Mouse (Mus musculus): Measurements from ENCODE around the gene Pced1b. TPM values are rescaled to one million over a fixed set of nuclear protein-coding genes. Genes with fewer than 3 reads are reported as not detected.

Gene Pced1b
- polyA plus RNA-seq, 1 experiment from 2014 or later = 5.5 TPM

GRCm38 (mm10) chr15:97286731-97287130 is 39.8 kb downstream of the Pced1b start:
- no peak for TF ChIP-seq CTCF (IDR thresholded peaks at IDR 0.05; ENCODE audit: low read depth)
- no peak for DNase-seq
- H3K36me3 ChIP-seq (ENCODE audit: insufficient read depth) = no peaks in the 10 kb centered on the region
- ATAC-seq (ENCODE audit: insufficient read depth) = no peak
- H3K9me3 ChIP-seq (ENCODE audit: low read depth, low read length) = no peaks in the 10 kb centered on the region
- no peak overlapping the region for H3K4me3 ChIP-seq (ENCODE audit: low read depth, low read length)
- no peak overlapping the region for H3K27ac ChIP-seq (ENCODE audit: low read depth)
- no peaks in the 10 kb centered on the region for H3K27me3 ChIP-seq (ENCODE audit: insufficient read depth, low read length)
- no peak overlapping the region for H3K9ac ChIP-seq
- no peak overlapping the region for H3K4me2 ChIP-seq
- H3K4me1 ChIP-seq (ENCODE audit: insufficient read depth) = no peaks in the 10 kb centered on the region; the same call in 1 of the 2 replicates
- WGBS = 73% methylated on average over 10 of the region's 10 CpGs

DNA sequence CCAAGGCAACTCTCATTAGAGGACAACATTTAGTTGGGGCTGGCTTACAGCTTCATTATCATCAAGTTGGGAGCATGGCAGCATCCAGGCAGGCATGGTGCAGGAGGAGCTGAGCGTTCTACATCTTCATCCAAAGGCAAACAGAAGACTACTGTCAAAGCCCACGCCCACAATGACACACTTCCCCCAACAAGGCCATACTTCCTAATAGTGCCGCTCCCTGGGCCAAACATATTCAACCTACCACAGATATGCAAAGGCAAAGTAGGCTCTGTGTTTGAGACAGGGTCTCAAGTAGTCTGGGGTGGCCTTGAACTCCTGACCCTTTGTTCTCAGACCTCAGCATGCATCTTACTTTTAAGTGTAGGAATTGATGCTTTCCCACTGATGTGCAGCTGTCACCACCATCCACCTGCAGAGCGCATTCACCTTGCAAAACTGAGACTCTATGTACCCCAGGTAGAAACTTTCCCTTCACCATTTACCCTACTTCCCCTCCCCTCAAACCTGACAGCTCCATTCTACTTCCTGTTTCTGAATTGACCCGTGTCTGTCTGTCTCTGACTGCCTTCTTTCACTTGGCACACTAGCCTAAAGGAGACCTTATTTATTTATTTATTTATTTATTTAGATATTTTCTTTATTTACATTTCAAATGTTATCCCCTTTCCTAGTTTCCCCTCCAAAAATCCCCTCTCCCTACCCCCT is 40.7 kb downstream of the Pced1b start:
- no peaks in the 10 kb centered on the region for H3K9me3 ChIP-seq (ENCODE audit: low read depth, low read length)
- TF ChIP-seq CTCF (IDR thresholded peaks at IDR 0.05; ENCODE audit: low read depth) = no peak
- no peaks in the 10 kb centered on the region; the same call in 1 of the 2 replicates for H3K4me1 ChIP-seq (ENCODE audit: insufficient read depth)
- DNase-seq (no peak), ATAC-seq (ENCODE audit: insufficient read depth) (no peak)
- no peaks in the 10 kb centered on the region for H3K27me3 ChIP-seq (ENCODE audit: insufficient read depth, low read length)
- no peaks in the 10 kb centered on the region for H3K36me3 ChIP-seq (ENCODE audit: insufficient read depth)
- no peak overlapping the region for H3K4me3 ChIP-seq (ENCODE audit: low read depth, low read length)
- H3K9ac ChIP-seq = no peak overlapping the region
- H3K4me2 ChIP-seq = no peak overlapping the region
- 89% methylated on average over 5 of the region's 5 CpGs for WGBS
- H3K27ac ChIP-seq (ENCODE audit: low read depth) = no peak overlapping the region

DNA sequence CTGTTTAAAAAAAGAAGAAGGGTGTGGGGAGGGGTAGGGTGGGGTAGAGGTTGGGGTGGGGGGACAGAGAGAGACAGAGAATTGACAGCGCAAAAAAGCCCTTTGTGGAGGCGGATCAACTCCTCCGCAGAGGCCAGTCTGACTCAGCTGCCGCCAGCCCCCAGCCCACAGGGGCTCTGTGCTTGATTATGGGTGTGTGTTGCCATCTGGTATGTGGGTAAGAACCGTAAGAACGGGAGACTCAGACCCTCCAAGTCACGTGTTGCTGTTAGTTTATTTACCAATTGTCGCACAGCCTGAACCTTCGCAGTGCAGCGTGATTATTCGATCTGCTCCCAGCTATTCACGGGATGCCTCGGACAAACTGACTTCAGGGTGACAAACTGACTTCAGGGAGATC is 41.8 kb downstream of the Pced1b start:
- H3K4me3 ChIP-seq (ENCODE audit: low read depth, low read length) = no peak overlapping the region
- ATAC-seq (ENCODE audit: insufficient read depth) (peak; percentile 24; the same call in 1 of the 2 replicates), DNase-seq (no peak)
- no peak overlapping the region for H3K4me2 ChIP-seq
- no peak overlapping the region for H3K27ac ChIP-seq (ENCODE audit: low read depth)
- no peaks in the 10 kb centered on the region for H3K36me3 ChIP-seq (ENCODE audit: insufficient read depth)
- no peak for TF ChIP-seq CTCF (IDR thresholded peaks at IDR 0.05; ENCODE audit: low read depth)
- H3K9me3 ChIP-seq (ENCODE audit: low read depth, low read length) = no peaks in the 10 kb centered on the region
- no peaks in the 10 kb centered on the region for H3K27me3 ChIP-seq (ENCODE audit: insufficient read depth, low read length)
- no peaks in the 10 kb centered on the region for H3K4me1 ChIP-seq (ENCODE audit: insufficient read depth)
- H3K9ac ChIP-seq = no peak overlapping the region
- WGBS = 57% methylated on average over 13 of the region's 13 CpGs

- DNase-seq = peak; percentile 16
- H3K36me3 ChIP-seq (ENCODE audit: insufficient read depth) = no peaks in the 10 kb centered on the region
- H3K9ac ChIP-seq = no peak overlapping the region
- WGBS = 38% methylated on average over 4 of the region's 4 CpGs
- H3K27me3 ChIP-seq (ENCODE audit: insufficient read depth, low read length) = no peaks in the 10 kb centered on the region
- no peak overlapping the region for H3K4me2 ChIP-seq
- no peak for TF ChIP-seq CTCF (IDR thresholded peaks at IDR 0.05; ENCODE audit: low read depth)
- no peaks in the 10 kb centered on the region for H3K9me3 ChIP-seq (ENCODE audit: low read depth, low read length)
- H3K27ac ChIP-seq (ENCODE audit: low read depth) = no peak overlapping the region
- no peak for ATAC-seq (ENCODE audit: insufficient read depth)
- H3K4me3 ChIP-seq (ENCODE audit: low read depth, low read length) = no peak overlapping the region
- no peaks in the 10 kb centered on the region for H3K4me1 ChIP-seq (ENCODE audit: insufficient read depth)
Measured at GRCm38 (mm10) chr15:97289176-97289575, 42.3 kb downstream of the Pced1b start.

- Histone ChIP-seq H3K9me3 (ENCODE audit: low read depth, low read length) (no peaks in the 10 kb centered on the region), H3K4me2 (no peak overlapping the region), H3K27ac (ENCODE audit: low read depth) (no peak overlapping the region), H3K9ac (no peak overlapping the region), H3K36me3 (ENCODE audit: insufficient read depth) (no peaks in the 10 kb centered on the region), H3K4me1 (ENCODE audit: insufficient read depth) (no peaks in the 10 kb centered on the region), H3K27me3 (ENCODE audit: insufficient read depth, low read length) (no peaks in the 10 kb centered on the region), H3K4me3 (ENCODE audit: low read depth, low read length) (no peak overlapping the region)
- no peak for DNase-seq
- no peak for ATAC-seq (ENCODE audit: insufficient read depth)
- WGBS = 90% methylated on average over 6 of the region's 6 CpGs
- no peak for TF ChIP-seq CTCF (IDR thresholded peaks at IDR 0.05; ENCODE audit: low read depth)
Measured at GRCm38 (mm10) chr15:97290351-97290750, 43.4 kb downstream of the Pced1b start.

DNA sequence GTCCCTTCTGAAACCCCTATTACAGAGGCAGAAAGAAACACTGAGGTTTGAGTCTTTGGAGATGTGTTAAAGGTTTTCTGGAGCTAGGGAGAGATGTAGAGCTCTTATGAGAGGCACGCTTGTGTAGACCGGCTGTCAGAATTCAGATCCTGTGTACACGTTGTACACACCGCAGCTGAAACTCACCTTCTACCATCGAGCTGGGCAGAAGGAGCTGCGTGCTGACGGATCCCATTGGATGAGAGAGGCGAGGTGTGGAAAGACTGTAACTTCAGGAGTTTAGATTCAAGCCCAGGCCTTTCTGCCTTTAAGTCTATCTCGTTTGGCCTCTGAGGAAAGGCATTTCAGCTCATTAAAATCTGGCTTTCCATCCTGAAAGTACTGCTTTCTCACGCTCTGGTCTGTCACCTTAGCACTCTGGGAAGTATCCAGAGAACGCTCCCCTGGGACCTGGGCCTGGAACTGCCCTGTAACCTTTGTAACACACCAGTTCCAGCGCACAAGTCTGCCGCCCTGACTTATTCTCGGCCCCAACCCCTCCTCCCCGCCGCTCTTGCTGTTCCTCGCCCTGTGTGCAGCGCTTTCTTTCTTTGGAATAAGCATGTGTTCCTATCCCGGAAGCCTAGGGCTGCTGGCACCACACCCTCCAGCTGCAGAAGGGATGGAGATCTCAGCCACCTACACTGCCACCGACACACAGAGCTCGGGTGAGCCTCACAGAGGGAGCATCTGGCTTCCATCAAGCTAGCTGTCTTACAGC is 44.6 kb downstream of the Pced1b start:
- Histone ChIP-seq H3K9ac (no peak overlapping the region), H3K36me3 (ENCODE audit: insufficient read depth) (no peaks in the 10 kb centered on the region), H3K27me3 (ENCODE audit: insufficient read depth, low read length) (no peaks in the 10 kb centered on the region), H3K9me3 (ENCODE audit: low read depth, low read length) (no peaks in the 10 kb centered on the region), H3K4me2 (no peak overlapping the region), H3K27ac (ENCODE audit: low read depth) (no peak overlapping the region), H3K4me3 (ENCODE audit: low read depth, low read length) (no peak overlapping the region), H3K4me1 (ENCODE audit: insufficient read depth) (no peaks in the 10 kb centered on the region)
- 70% methylated on average over 21 of the region's 21 CpGs for WGBS
- no peak for TF ChIP-seq CTCF (IDR thresholded peaks at IDR 0.05; ENCODE audit: low read depth)
- ATAC-seq (ENCODE audit: insufficient read depth) (no peak), DNase-seq (no peak)

GRCm38 (mm10) chr15:97307935-97308334 is 61.0 kb downstream of the Pced1b start:
- TF ChIP-seq CTCF (IDR thresholded peaks at IDR 0.05; ENCODE audit: low read depth) = no peak
- 69% methylated on average over 9 of the region's 9 CpGs for WGBS
- H3K27me3 ChIP-seq (ENCODE audit: insufficient read depth, low read length) = no peaks in the 10 kb centered on the region
- H3K27ac ChIP-seq (ENCODE audit: low read depth) = no peak overlapping the region
- H3K4me2 ChIP-seq = no peak overlapping the region
- no peaks in the 10 kb centered on the region for H3K4me1 ChIP-seq (ENCODE audit: insufficient read depth)
- no peak overlapping the region for H3K4me3 ChIP-seq (ENCODE audit: low read depth, low read length)
- DNase-seq (no peak), ATAC-seq (ENCODE audit: insufficient read depth) (no peak)
- no peaks in the 10 kb centered on the region for H3K9me3 ChIP-seq (ENCODE audit: low read depth, low read length)
- H3K36me3 ChIP-seq (ENCODE audit: insufficient read depth) = no peaks in the 10 kb centered on the region
- no peak overlapping the region for H3K9ac ChIP-seq

All from lung, embryonic 14.5 days (tissue).